Mouse (Mus musculus) heart, embryonic 14.5 days (tissue): ENCODE measurements at regions not wholly inside any gene's neighbourhood (a gene's known extent, or its start where the extent isn't known, plus 50 kb on each side); places are given as distances from the start of the nearest gene placed in this dataset.

Source experiments
- ATAC-seq: fragments of 200-750 bp; cut with Nextera tagmentation; 2 replicates; pipeline ENCODE4 v1.8.0; 2017; ENCODE audit warnings: low read depth, moderate TSS enrichment; ENCODE audit not compliant: insufficient number of reproducible peaks, insufficient read depth, low FRiP score
- H3K27ac ChIP-seq, 2 experiments: fragments of 200-500 bp in 1 of 2; fragments of 300-500 bp in 1 of 2; sonication (generic) in 1 of 2; replicated peaks in 1 of 2; 2 replicates each; pipeline ENCODE4 v1.5.1; 2012 to 2014; ENCODE audit warnings: low read depth in 2 of 2, low read length in 2 of 2, control low read depth in 1 of 2, mild to moderate bottlenecking in 1 of 2, mixed read lengths in 1 of 2; ENCODE audit not compliant: control insufficient read depth in 1 of 2, insufficient read depth in 1 of 2
- H3K27me3 ChIP-seq: fragments of 300-500 bp; sonication (generic); 2 replicates; pipeline ENCODE4 v1.6.1; 2014; ENCODE audit warnings: mild to moderate bottlenecking, low read length, control low read depth; ENCODE audit not compliant: control insufficient read depth, insufficient read depth
- H3K36me3 ChIP-seq: fragments of 300-500 bp; sonication (generic); 2 replicates; pipeline ENCODE4 v1.6.1; 2014; ENCODE audit warnings: mild to moderate bottlenecking, control low read depth, low read length, mixed read lengths; ENCODE audit not compliant: control insufficient read depth, insufficient read depth
- H3K4me1 ChIP-seq, 2 experiments: fragments of 200-500 bp in 1 of 2; fragments of 300-500 bp in 1 of 2; sonication (generic) in 1 of 2; 2 replicates each; pipeline ENCODE4 v1.6.1; 2012 to 2014; ENCODE audit warnings: low read length in 2 of 2, control low read depth in 1 of 2, mixed read lengths in 1 of 2; ENCODE audit not compliant: control insufficient read depth in 2 of 2, insufficient read depth in 2 of 2
- H3K4me2 ChIP-seq: fragments of 300-500 bp; sonication (generic); 2 replicates; pipeline ENCODE4 v1.6.1; 2014; ENCODE audit warnings: mild to moderate bottlenecking, low read length
- H3K4me3 ChIP-seq, 2 experiments: fragments of 200-500 bp in 1 of 2; fragments of 300-500 bp in 1 of 2; sonication (generic) in 1 of 2; 2 replicates each; pipeline ENCODE4 v1.5.1; 2012 to 2014; ENCODE audit warnings: low read length in 2 of 2, mild to moderate bottlenecking in 2 of 2, control low read depth in 1 of 2, low read depth in 1 of 2, moderate library complexity in 1 of 2; ENCODE audit not compliant: control insufficient read depth in 1 of 2, insufficient read depth in 1 of 2
- H3K9ac ChIP-seq: fragments of 300-500 bp; sonication (generic); 2 replicates; pipeline ENCODE4 v1.6.1; 2014; ENCODE audit warnings: mild to moderate bottlenecking, low read length
- H3K9me3 ChIP-seq: fragments of 300-500 bp; sonication (generic); 2 replicates; pipeline ENCODE4 v1.6.1; 2016; ENCODE audit warnings: low read length, control low read depth; ENCODE audit not compliant: control insufficient read depth
- WGBS: fragments of 180-500 bp; shearing (Covaris S2); extraction: QIAGEN DNeasy Blood & Tissue Kit; methylation state at CpG from one replicate; pipeline ENCODE4 v1.1.7; 2014; 5-methylcytosine and 5-hydroxymethylcytosine counted together

- Histone ChIP-seq H3K27ac (no peak overlapping the region), H3K27me3 (no peaks in the 10 kb centered on the region), H3K9ac (no peak overlapping the region), H3K9me3 (no peaks in the 10 kb centered on the region), H3K4me2 (no peak overlapping the region), H3K36me3 (no peaks in the 10 kb centered on the region), H3K4me3 (no peak overlapping the region), H3K4me1 (peaks cover 0 to 2% of the 10 kb centered on the region in 2 experiments; a peak in 1 of 4 replicates)
- ATAC-seq, result no peak
- WGBS, result 29% methylated on average over 3 of the region's 3 CpGs
These were observed 379.3 kb downstream of the Gm10295 start for GRCm38 (mm10) chr7:70972023-70972400.

- peaks cover 0 to 2% of the 10 kb centered on the region in 2 experiments; a peak in 1 of 4 replicates for H3K4me1 ChIP-seq
- no peak overlapping the region for H3K4me2 ChIP-seq
- no peaks in the 10 kb centered on the region for H3K27me3 ChIP-seq
- ATAC-seq, result no peak
- H3K4me3 ChIP-seq, result no peak overlapping the region
- no peaks in the 10 kb centered on the region for H3K36me3 ChIP-seq
- no peak overlapping the region for H3K9ac ChIP-seq
- no peaks in the 10 kb centered on the region for H3K9me3 ChIP-seq
- H3K27ac ChIP-seq, result no peak overlapping the region
- 36% methylated on average over 6 of the region's 6 CpGs for WGBS
These were observed 379.8 kb downstream of the Gm10295 start for GRCm38 (mm10) chr7:70971323-70972022.

- Histone ChIP-seq H3K4me2 (no peak overlapping the region), H3K9me3 (no peaks in the 10 kb centered on the region), H3K9ac (no peak overlapping the region), H3K27ac (no peak overlapping the region), H3K4me1 (no peaks in the 10 kb centered on the region), H3K36me3 (no peaks in the 10 kb centered on the region), H3K27me3 (no peaks in the 10 kb centered on the region), H3K4me3 (no peak overlapping the region)
- WGBS, result 65% methylated on average over 4 of the region's 4 CpGs
- 0 out of 2 replicates have a peak, but pooled peaks have one; percentile 35 for ATAC-seq
These were observed 398.8 kb downstream of the Gm10295 start for GRCm38 (mm10) chr7:70952318-70952959.

GRCm38 (mm10) chr7:70948281-70948680 is 403.0 kb downstream of the Gm10295 start:
- Histone ChIP-seq H3K36me3 (no peaks in the 10 kb centered on the region), H3K27me3 (no peaks in the 10 kb centered on the region), H3K4me1 (no peaks in the 10 kb centered on the region), H3K4me3 (no peak overlapping the region), H3K9ac (no peak overlapping the region), H3K4me2 (no peak overlapping the region), H3K9me3 (no peaks in the 10 kb centered on the region), H3K27ac (no peak overlapping the region)
- 85% methylated on average over 5 of the region's 5 CpGs for WGBS
- no peak for ATAC-seq

- no peak for ATAC-seq
- Histone ChIP-seq H3K27ac (no peak overlapping the region), H3K4me3 (no peak overlapping the region), H3K27me3 (no peaks in the 10 kb centered on the region), H3K36me3 (no peaks in the 10 kb centered on the region), H3K4me2 (no peak overlapping the region), H3K9ac (no peak overlapping the region), H3K9me3 (no peaks in the 10 kb centered on the region), H3K4me1 (no peaks in the 10 kb centered on the region)
- WGBS, result 62% methylated on average over 2 of the region's 2 CpGs
These were observed 405.0 kb downstream of the Gm10295 start for GRCm38 (mm10) chr7:70946260-70946659.

GRCm38 (mm10) chr7:70930911-70931310 is 420.4 kb downstream of the Gm10295 start:
- no peaks in the 10 kb centered on the region for H3K27me3 ChIP-seq
- 0 out of 2 replicates have a peak, but pooled peaks cover 2% of the 10 kb centered on the region for H3K9me3 ChIP-seq
- H3K4me3 ChIP-seq, result no peak overlapping the region
- H3K27ac ChIP-seq, result no peak overlapping the region
- no peaks in the 10 kb centered on the region for H3K4me1 ChIP-seq
- 13% methylated on average over 6 of the region's 6 CpGs for WGBS
- H3K36me3 ChIP-seq, result no peaks in the 10 kb centered on the region
- H3K9ac ChIP-seq, result no peak overlapping the region
- ATAC-seq, result no peak
- no peak overlapping the region for H3K4me2 ChIP-seq

GRCm38 (mm10) chr7:70929935-70930334 is 421.4 kb downstream of the Gm10295 start:
- peak overlapping the region; percentile 18; the same call in 1 of the 2 replicates for H3K4me2 ChIP-seq
- H3K27ac ChIP-seq, result no peak overlapping the region
- ATAC-seq, result no peak
- H3K36me3 ChIP-seq, result no peaks in the 10 kb centered on the region
- no peak overlapping the region for H3K4me3 ChIP-seq
- no peak overlapping the region for H3K9ac ChIP-seq
- H3K27me3 ChIP-seq, result no peaks in the 10 kb centered on the region
- H3K4me1 ChIP-seq, result no peaks in the 10 kb centered on the region
- 0 out of 2 replicates have a peak, but pooled peaks cover 2% of the 10 kb centered on the region for H3K9me3 ChIP-seq
- WGBS, result 67% methylated on average over 11 of the region's 11 CpGs
